Mouse (Mus musculus) hindbrain, embryonic 10.5 days (tissue): Measurements from ENCODE around the gene Dok3. TPM values are rescaled to one million over a fixed set of nuclear protein-coding genes. Genes with fewer than 3 reads are reported as not detected.

ENCODE experiments used
- DNase-seq: peaks from one replicate; pipeline ENCODE4 v3.0.0-alpha.2; 2017; ENCODE audit warnings: low spot score
- H3K27ac ChIP-seq: fragments of 300-500 bp; sonication (generic); 2 replicates; pipeline ENCODE4 v1.5.1; 2016; ENCODE audit warnings: mild to moderate bottlenecking, moderate library complexity
- H3K27me3 ChIP-seq: fragments of 300-500 bp; sonication (generic); 2 replicates; pipeline ENCODE4 v1.6.1; 2016; ENCODE audit warnings: mild to moderate bottlenecking; ENCODE audit not compliant: poor library complexity, insufficient read depth, severe bottlenecking
- H3K36me3 ChIP-seq: fragments of 300-500 bp; sonication (generic); 2 replicates; pipeline ENCODE4 v1.6.1; 2016; ENCODE audit warnings: mild to moderate bottlenecking, moderate library complexity
- H3K4me1 ChIP-seq: fragments of 300-500 bp; sonication (generic); replicated peaks from 2 replicates; pipeline ENCODE4 v1.6.1; 2016; ENCODE audit warnings: mild to moderate bottlenecking
- H3K4me3 ChIP-seq: fragments of 300-500 bp; sonication (generic); 2 replicates; pipeline ENCODE4 v1.5.1; 2016; ENCODE audit warnings: mild to moderate bottlenecking, moderate library complexity
- H3K9me3 ChIP-seq: fragments of 300-500 bp; sonication (generic); 2 replicates; pipeline ENCODE4 v1.6.1; 2016; ENCODE audit warnings: mild to moderate bottlenecking, moderate library complexity
- WGBS: fragments of 180-500 bp; shearing (Covaris S2); methylation state at CpG from one replicate; pipeline ENCODE4 v1.1.7; 2016; 5-methylcytosine and 5-hydroxymethylcytosine counted together
- polyA plus RNA-seq: library from polyadenylated mRNA; unstranded; fragments of >200 nt; fragmentation: Nextera tagmentation; extraction: Ambion mirVana; gene quantifications from 2 replicates; pipeline ENCODE4 v1.2.1, GENCODE M21; 2016

Dok3 gene
- polyA plus RNA-seq, 1 experiment from 2014 or later, result 3.9 TPM

- H3K4me3 ChIP-seq, result peak overlapping the region; percentile 92
- H3K27me3 ChIP-seq, result peaks cover 11% of the 10 kb centered on the region
- H3K36me3 ChIP-seq, result peaks cover 52% of the 10 kb centered on the region
- 42% methylated on average over 5 of the region's 5 CpGs for WGBS
- H3K27ac ChIP-seq, result peak overlapping the region; percentile 96
- peak; percentile 42 for DNase-seq
- no peaks in the 10 kb centered on the region for H3K9me3 ChIP-seq
- peaks cover 52% of the 10 kb centered on the region for H3K4me1 ChIP-seq
Observed at GRCm38 (mm10) chr13:55511492-55511861, 17.6 kb downstream of the Dok3 start.

DNA sequence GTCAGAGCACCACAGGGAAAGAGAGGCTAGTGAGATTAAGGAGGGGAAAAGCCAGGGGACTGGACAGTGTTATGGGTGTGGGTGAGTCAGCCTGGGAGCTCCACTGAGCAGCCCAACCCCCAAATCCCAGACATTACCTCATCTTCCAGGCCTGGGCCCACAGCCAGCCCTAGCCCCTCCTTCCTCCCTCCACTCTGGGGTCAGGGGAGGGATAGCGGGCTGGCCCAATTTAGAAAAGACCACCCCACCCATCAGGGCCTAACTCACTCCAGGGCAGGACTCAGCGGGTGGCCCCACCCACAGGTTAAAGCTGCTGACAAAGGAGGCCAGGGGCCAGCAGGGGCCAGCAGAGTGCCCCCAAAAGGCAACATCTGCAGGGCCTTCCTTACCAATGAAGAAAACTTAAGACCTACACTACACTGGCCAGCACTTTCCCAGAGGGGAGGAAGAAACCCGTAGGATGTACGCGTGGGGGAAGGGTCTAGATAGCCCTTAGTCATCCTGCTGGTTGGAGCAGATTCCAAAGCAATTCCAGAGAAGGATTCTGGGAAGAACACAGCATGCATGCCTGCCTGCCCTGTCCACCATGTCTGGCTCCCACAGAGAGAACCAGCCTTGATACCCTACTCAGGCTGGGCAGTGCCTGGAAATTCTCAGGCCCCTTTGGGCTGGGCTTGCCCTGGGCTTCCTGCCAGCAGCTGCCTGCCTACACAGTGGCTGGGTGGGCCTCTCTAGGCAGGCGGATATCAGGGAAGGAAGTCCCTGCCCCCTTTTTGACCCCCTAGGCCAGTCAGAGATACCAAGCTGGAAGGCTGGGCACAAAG, 18.2 kb downstream of the Dok3 start:
- Histone ChIP-seq H3K4me1 (peaks cover 52% of the 10 kb centered on the region), H3K4me3 (peak overlapping the region; percentile 92), H3K27me3 (peaks cover 11% of the 10 kb centered on the region), H3K36me3 (peaks cover 58% of the 10 kb centered on the region), H3K9me3 (no peaks in the 10 kb centered on the region), H3K27ac (peak overlapping the region; percentile 96)
- peak; percentile 51 for DNase-seq
- WGBS, result 14% methylated on average over 6 of the region's 6 CpGs

DNA sequence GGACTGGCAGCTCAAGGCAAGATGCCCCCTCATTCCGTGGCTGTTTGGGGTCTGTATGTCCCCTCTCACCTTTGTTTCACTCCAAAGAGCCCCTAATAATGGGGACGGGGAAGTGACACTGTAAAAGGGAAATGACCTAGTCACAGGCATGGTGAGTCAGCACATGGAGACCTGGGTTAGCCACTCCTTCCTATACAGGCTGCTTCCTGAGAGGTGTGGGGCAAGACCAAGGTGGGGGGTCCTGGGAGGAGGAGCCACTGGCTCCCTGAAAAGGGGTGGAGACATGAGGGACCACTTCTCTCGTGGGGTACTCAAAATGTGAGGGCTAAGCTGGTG, 18.8 kb downstream of the Dok3 start:
- no peak for DNase-seq
- Histone ChIP-seq H3K4me1 (peaks cover 52% of the 10 kb centered on the region), H3K9me3 (no peaks in the 10 kb centered on the region), H3K36me3 (peaks cover 64% of the 10 kb centered on the region), H3K27me3 (peaks cover 10% of the 10 kb centered on the region), H3K4me3 (peak overlapping the region; percentile 92; the same call in 1 of the 2 replicates), H3K27ac (peak overlapping the region; percentile 96)
- 50% methylated on average over 3 of the region's 3 CpGs for WGBS

GRCm38 (mm10) chr13:55508531-55508930, 20.6 kb downstream of the Dok3 start:
- no peaks in the 10 kb centered on the region for H3K27me3 ChIP-seq
- H3K4me3 ChIP-seq, result no peak overlapping the region
- no peaks in the 10 kb centered on the region for H3K9me3 ChIP-seq
- DNase-seq, result no peak
- H3K27ac ChIP-seq, result no peak overlapping the region
- H3K4me1 ChIP-seq, result peaks cover 47% of the 10 kb centered on the region
- peaks cover 81% of the 10 kb centered on the region for H3K36me3 ChIP-seq
- WGBS, result 94% methylated on average over 10 of the region's 10 CpGs

GRCm38 (mm10) chr13:55507877-55508276, 21.2 kb downstream of the Dok3 start:
- Histone ChIP-seq H3K9me3 (no peaks in the 10 kb centered on the region), H3K36me3 (peaks cover 88% of the 10 kb centered on the region), H3K27me3 (no peaks in the 10 kb centered on the region), H3K27ac (no peak overlapping the region), H3K4me1 (peaks cover 40% of the 10 kb centered on the region), H3K4me3 (peak overlapping the region; percentile 13)
- DNase-seq, result no peak
- 63% methylated on average over 11 of the region's 11 CpGs for WGBS

- H3K4me1 ChIP-seq, result peaks cover 29% of the 10 kb centered on the region
- H3K27me3 ChIP-seq, result no peaks in the 10 kb centered on the region
- no peak overlapping the region for H3K27ac ChIP-seq
- no peak for DNase-seq
- peaks cover 99% of the 10 kb centered on the region for H3K36me3 ChIP-seq
- 95% methylated on average over 10 of the region's 10 CpGs for WGBS
- no peaks in the 10 kb centered on the region for H3K9me3 ChIP-seq
- H3K4me3 ChIP-seq, result no peak overlapping the region
Observed at GRCm38 (mm10) chr13:55506697-55507096, 22.4 kb downstream of the Dok3 start.

DNA sequence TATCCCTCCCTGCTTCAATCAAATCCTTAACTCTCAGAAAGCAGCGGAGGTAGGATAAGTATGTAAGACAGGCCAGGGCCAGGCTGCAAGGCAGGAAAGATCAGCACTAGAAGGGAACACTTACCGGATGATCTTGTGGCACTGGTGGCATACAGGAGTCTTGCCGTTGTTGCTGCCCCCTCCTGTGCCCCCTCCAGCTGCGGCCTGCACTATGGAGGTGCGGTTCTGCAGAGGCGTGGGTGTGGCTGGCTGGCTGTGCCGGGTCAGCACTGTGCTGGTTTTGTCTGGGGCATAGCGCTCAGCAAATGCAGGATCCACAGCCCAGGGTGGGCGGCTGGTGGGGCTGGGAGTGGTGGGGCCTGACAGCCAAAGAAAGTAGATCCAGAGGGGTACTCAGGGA, 23.3 kb downstream of the Dok3 start:
- no peak overlapping the region for H3K27ac ChIP-seq
- peaks cover 20% of the 10 kb centered on the region for H3K4me1 ChIP-seq

DNA sequence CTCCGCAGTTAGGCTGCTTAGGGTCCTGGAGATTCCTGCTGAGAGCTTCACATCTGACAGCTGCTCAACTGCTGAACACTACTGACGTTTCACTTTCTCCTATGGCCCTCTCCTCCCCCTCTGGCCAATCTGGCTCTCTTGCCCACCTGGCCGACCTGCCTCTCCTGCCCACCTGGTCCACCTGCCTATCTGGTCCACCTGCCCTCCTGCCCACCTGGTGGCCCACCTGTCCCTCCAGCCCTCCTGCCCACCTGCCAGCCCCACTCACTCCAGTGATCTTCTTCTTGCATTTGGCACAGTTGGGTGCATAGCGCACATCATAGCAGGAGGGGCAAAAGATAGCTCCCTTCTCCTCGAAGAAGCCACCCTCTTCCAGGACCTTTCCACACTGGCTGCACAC, 24.7 kb downstream of the Dok3 start:
- H3K27ac ChIP-seq, result no peak overlapping the region
- 89% methylated on average over 5 of the region's 5 CpGs for WGBS
- no peaks in the 10 kb centered on the region for H3K27me3 ChIP-seq
- no peaks in the 10 kb centered on the region for H3K9me3 ChIP-seq
- peaks cover 9% of the 10 kb centered on the region; the same call in 1 of the 2 replicates for H3K4me1 ChIP-seq
- H3K4me3 ChIP-seq, result no peak overlapping the region
- DNase-seq, result no peak
- peaks cover 91% of the 10 kb centered on the region for H3K36me3 ChIP-seq

More for the DNA sequence above, 23.3 kb downstream of the Dok3 start:
- no peaks in the 10 kb centered on the region for H3K9me3 ChIP-seq
- peaks cover 94% of the 10 kb centered on the region for H3K36me3 ChIP-seq
- H3K27me3 ChIP-seq, result no peaks in the 10 kb centered on the region
- WGBS, result 94% methylated on average over 9 of the region's 9 CpGs
- DNase-seq, result no peak
- no peak overlapping the region for H3K4me3 ChIP-seq

- Histone ChIP-seq H3K27me3 (no peaks in the 10 kb centered on the region), H3K36me3 (peaks cover 89% of the 10 kb centered on the region), H3K27ac (no peak overlapping the region), H3K9me3 (no peaks in the 10 kb centered on the region), H3K4me3 (no peak overlapping the region), H3K4me1 (0 out of 2 replicates have a peak, but pooled peaks cover 2% of the 10 kb centered on the region)
- DNase-seq, result no peak
- 94% methylated on average over 8 of the region's 8 CpGs for WGBS
Observed at GRCm38 (mm10) chr13:55502405-55502804, 26.7 kb downstream of the Dok3 start.

GRCm38 (mm10) chr13:55500575-55500974, 28.5 kb downstream of the Dok3 start:
- Histone ChIP-seq H3K36me3 (peaks cover 75% of the 10 kb centered on the region), H3K4me1 (peaks cover 14% of the 10 kb centered on the region), H3K27ac (no peak overlapping the region), H3K27me3 (no peaks in the 10 kb centered on the region), H3K9me3 (no peaks in the 10 kb centered on the region), H3K4me3 (no peak overlapping the region)
- DNase-seq, result no peak
- WGBS, result 80% methylated on average over 10 of the region's 10 CpGs

- peaks cover 58% of the 10 kb centered on the region for H3K36me3 ChIP-seq
- no peak for DNase-seq
- H3K27ac ChIP-seq, result no peak overlapping the region
Observed at GRCm38 (mm10) chr13:55498906-55499305, 30.2 kb downstream of the Dok3 start.

GRCm38 (mm10) chr13:55496661-55497060, 32.4 kb downstream of the Dok3 start:
- peak overlapping the region; percentile 50; the same call in 1 of the 2 replicates for H3K27ac ChIP-seq
- peaks cover 8% of the 10 kb centered on the region; the same call in 1 of the 2 replicates for H3K27me3 ChIP-seq
- no peak for DNase-seq
- 92% methylated on average over 6 of the region's 6 CpGs for WGBS
- no peaks in the 10 kb centered on the region for H3K9me3 ChIP-seq
- no peak overlapping the region for H3K4me3 ChIP-seq
- H3K4me1 ChIP-seq, result peaks cover 32% of the 10 kb centered on the region
- H3K36me3 ChIP-seq, result peaks cover 36% of the 10 kb centered on the region

More at GRCm38 (mm10) chr13:55498906-55499305, 30.2 kb downstream of the Dok3 start:
- WGBS, result 53% methylated on average over 11 of the region's 11 CpGs
- H3K4me3 ChIP-seq, result no peak overlapping the region
- H3K9me3 ChIP-seq, result no peaks in the 10 kb centered on the region
- H3K4me1 ChIP-seq, result peaks cover 30% of the 10 kb centered on the region
- peaks cover 4% of the 10 kb centered on the region; the same call in 1 of the 2 replicates for H3K27me3 ChIP-seq

GRCm38 (mm10) chr13:55495702-55496101, 33.4 kb downstream of the Dok3 start:
- Histone ChIP-seq H3K4me1 (peaks cover 32% of the 10 kb centered on the region), H3K27me3 (peaks cover 8% of the 10 kb centered on the region; the same call in 1 of the 2 replicates), H3K27ac (no peak overlapping the region; the same call in 1 of the 2 replicates), H3K36me3 (peaks cover 32% of the 10 kb centered on the region), H3K9me3 (no peaks in the 10 kb centered on the region), H3K4me3 (no peak overlapping the region)
- DNase-seq, result no peak
- 25% methylated on average over 4 of the region's 4 CpGs for WGBS
